Mouse (Mus musculus): ENCODE results near the gene Gimap9.

Gene Gimap9

GRCm38 (mm10) chr6:48675931-48676859 lies at the start of gene Gimap9:
Gimap9 (plus strand) TSS chr6:48676129.
- DNase-seq, result peak; percentile 80

GRCm38 (mm10) chr6:48626464-48626863 lies 49.5 kb upstream of the Gimap9 start, which contains the start of gene AI854703:
AI854703 (plus strand) TSS chr6:48626764.
- DNase-seq, result no peak

- DNase-seq, result peak; percentile 89
These were observed 48.9 kb upstream of the Gimap9 start for GRCm38 (mm10) chr6:48626984-48627383.

DNA sequence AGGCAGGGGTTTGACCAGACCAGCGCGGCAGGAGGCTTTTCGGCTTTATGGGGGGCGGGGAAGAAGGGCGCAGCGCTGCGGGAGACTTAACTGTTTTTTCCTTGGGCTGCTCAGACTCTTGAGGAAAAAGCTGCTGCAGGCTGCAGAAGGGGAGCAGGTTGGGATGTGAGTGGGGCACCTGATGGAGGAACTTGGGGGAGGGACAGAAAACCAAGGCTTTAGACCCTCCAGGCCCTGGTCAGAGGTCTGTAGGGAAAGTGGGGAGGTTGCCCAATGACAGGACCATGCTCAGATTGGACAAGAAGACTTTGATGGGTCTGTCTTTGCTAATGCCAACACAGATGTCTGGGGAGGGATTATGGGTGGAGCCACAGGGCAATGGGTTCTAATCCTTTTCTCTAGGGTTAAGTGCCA lies 48.4 kb upstream of the Gimap9 start:
- DNase-seq, result peak; percentile 78

DNA sequence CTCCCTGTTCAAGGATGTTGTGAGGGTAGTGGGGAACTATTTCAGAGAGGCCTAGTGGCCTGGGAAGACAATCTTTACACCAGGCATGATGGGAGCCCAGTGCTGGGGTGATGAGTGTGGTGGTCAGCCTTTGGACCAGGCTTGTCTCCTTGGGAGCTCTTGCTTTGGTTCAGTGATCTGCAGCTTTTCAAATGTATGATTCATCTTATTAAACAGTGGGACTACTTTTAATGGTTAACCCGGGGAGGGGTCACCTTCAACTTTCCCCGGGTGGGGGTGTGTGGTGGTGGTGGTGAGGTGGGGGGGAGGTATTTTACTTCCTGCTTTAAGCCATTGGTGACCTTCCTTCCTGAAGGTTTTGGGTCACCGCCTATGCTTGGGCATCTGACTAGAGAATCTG lies 47.6 kb upstream of the Gimap9 start:
- DNase-seq, result peak; percentile 94

DNA sequence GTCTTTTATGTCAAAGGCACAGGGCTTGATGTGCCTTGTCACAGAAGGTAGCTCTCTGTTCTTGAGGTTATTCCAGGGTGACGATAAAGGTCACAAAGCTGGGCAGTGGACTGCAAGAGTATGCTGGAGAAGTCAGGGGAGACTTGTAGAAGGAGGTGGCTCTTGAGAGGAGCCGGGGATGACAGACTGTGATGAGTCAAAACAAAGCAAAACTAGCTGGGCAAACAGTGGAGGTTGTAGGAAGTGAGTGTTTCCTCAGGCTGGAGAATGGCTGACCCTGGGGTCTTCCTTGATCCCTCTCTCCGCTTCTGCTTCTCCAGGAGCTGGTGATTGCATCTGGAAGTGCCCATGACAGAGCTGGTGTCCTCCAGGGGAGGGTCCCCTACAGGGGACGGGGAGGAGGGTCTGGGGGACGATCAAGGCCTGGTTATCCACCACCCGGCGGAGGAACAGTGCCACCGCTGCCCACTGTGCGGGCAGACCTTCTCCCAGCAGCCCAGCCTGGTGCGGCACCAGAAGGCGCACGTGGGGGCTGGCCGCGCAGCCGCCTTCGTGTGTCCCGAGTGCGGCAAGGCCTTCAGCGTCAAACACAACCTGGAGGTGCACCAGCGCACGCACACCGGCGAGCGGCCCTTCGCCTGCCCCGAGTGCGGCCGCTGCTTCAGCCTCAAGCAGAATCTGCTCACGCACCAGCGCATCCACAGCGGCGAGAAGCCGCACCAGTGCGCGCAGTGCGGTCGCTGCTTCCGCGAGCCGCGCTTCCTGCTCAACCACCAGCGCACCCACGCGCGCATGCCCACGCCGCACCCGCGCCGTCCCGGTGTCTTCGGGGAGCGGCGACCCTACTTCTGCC lies 46.9 kb upstream of the Gimap9 start:
- DNase-seq, result no peak

- DNase-seq, result peak; percentile 79
These were observed 46.3 kb upstream of the Gimap9 start for GRCm38 (mm10) chr6:48629661-48630034.

DNA sequence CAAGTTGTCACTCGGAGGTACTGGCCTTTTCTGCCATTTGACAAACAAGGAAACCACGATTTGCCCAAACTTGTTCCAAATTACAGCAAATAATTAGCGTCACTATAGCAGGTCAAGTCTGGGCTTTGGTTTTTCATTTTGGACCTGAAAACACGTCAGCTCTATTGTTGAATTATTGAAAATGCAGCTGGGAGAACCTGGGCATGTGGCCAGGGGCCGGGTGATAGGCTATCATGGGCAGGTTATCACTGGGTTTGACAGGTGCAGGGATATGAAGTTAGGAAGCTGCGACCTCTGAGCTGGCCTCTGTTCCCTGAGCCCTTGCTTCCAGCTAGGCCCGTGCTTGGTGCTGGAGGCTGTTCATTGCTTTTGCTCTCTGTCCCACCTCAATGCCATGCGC lies 45.1 kb upstream of the Gimap9 start:
- DNase-seq, result no peak

DNA sequence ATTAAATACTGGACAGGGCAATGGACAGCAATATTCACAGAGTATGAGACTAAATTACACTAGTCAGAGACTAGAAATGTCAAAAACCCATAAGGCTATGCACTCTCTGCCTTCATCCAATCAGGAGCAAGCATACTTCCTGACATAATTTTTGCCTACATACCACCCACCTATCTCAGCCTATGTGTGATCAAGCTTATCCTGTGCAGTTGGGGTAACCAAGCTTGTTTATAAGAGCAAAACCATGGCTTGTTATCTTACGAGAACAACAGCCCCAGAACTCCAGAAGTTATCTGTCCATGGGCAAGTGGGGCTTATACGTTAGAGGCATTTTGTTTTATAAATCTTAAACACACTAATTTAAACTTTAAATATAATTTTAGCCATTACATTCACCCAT lies 40.8 kb upstream of the Gimap9 start:
- DNase-seq, result no peak

DNA sequence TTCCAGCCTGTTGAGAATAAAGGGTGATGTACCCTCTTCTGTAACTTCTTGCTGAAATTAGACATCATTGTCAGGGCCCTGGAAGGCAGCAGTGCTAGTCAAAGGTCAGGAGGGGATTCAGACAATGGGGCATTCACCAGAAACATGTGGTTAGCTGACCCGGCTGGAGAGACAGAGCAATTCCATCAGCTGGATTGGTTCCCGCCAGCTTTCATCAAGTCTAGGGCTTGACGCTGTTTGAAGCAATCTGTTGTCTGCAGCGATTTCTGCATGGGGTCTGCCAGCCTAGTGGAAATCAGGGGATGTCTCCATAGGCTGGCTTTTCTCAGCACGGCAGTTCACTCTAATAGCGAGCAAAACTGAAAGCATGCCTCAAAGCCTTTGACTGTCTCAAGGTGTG lies 39.4 kb upstream of the Gimap9 start:
- no peak for DNase-seq

DNA sequence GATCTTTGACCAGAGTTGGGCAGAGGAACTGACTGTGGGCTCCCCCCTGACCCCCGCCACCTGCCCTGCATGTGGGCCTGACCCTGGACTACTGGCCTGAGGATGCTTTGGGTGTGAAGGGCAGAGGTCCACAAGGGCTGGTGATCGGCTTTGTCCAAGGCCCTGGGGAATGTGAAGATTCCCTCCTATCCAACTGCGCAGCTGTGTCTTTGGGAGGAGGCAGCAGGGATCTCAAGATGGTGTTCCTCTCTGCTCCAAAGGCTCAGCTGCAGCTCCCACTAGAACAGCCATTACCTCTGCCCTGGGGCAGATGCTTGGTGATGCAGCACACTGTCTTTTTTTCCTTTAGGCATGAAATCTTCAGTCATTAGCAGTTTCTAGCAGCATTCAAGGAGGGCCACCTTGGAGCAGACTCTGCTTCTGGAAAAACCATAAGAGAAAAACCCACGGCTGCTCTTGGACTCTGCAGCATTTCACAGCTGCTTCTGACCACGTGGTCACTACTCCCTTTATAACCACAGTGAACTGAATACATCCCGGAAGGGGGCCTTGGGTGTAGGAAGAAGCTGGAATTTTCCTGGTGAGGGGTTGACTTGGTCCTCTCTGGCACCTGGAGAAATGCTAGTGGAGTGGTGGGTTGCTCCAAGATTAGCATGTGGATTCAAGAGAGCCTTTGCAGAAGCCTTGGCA lies 38.0 kb upstream of the Gimap9 start:
- no peak for DNase-seq

- DNase-seq, result peak; percentile 72
These were observed 37.4 kb upstream of the Gimap9 start for GRCm38 (mm10) chr6:48638553-48638952.

DNA sequence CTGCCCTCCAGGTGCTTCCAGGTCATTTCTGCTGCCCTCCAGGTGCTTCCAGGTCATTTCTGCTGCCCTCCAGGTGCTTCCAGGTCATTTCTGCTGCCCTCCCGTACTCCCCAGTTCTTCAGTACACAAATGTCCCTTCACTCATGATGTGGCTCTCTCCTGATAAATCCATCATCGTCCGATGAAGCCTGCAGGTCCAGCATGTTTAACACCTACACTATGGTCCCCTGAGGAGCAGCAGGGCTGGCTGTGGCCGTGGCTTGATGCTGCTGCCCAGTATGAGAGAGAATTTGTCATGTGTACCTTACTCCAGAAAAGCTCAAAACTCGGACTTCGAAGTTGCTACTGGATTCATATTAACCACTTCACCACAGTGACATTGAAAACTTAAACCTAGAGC lies 34.5 kb upstream of the Gimap9 start:
- no peak for DNase-seq

- peak; percentile 73 for DNase-seq
These were observed 33.1 kb upstream of the Gimap9 start for GRCm38 (mm10) chr6:48642764-48643292.

GRCm38 (mm10) chr6:48645660-48646308 lies 30.1 kb upstream of the Gimap9 start:
- DNase-seq, result peak; percentile 85

- DNase-seq, result no peak
These were observed 29.6 kb upstream of the Gimap9 start for GRCm38 (mm10) chr6:48646309-48646690.

- DNase-seq, result peak; percentile 83
These were observed 28.9 kb upstream of the Gimap9 start, which contains the start of gene Gimap8 for GRCm38 (mm10) chr6:48646995-48647394. Gimap8 (plus strand) TSS chr6:48647234.

GRCm38 (mm10) chr6:48647611-48648010 lies 28.3 kb upstream of the Gimap9 start:
- no peak for DNase-seq

- peak; percentile 75 for DNase-seq
These were observed 27.1 kb upstream of the Gimap9 start for GRCm38 (mm10) chr6:48648779-48649178.

GRCm38 (mm10) chr6:48650041-48650440 lies 25.9 kb upstream of the Gimap9 start:
- no peak for DNase-seq

- no peak for DNase-seq
These were observed 17.2 kb upstream of the Gimap9 start for GRCm38 (mm10) chr6:48658721-48659120.

- no peak for DNase-seq
These were observed 11.2 kb upstream of the Gimap9 start for GRCm38 (mm10) chr6:48664750-48665149.

Measured in kidney, adult 9 months (tissue).